ENCODE assay signal across 18 mouse cellular contexts in genomic region chr1:189764258-189764657, GRCm38 (mm10). TPM values are rescaled to one million over a fixed set of nuclear protein-coding genes. Genes with fewer than 3 reads are reported as not detected.
A peak's percentile ranks its signal among the peaks of the same experiment; 100 is the strongest.
DNase-seq lines count a peak whose midpoint lies in the region; ATAC-seq and TF ChIP-seq lines count a peak whose summit lies in the region.
"Had no signal": no experiment of that assay in that cellular context is flagged by ENCODE, and none has a peak within 500 bp of the region (broad histone marks: within the 10 kb centered on the region; RNA-seq: fewer than 3 reads in every experiment).

No protein-coding gene starts in this region.

- H3K4me2 ChIP-seq in kidney, postnatal 0 days (ENCODE audit: low read length) = no peak overlapping the region
- no peak overlapping the region for H3K4me2 ChIP-seq in CH12.LX (ENCODE audit: insufficient read depth, low read depth, poor library complexity, severe bottlenecking)
- H3K4me2 ChIP-seq: hindbrain, embryonic 15.5 days; kidney, embryonic 15.5 days; midbrain, embryonic 15.5 days had no signal

- H3K9me3 ChIP-seq in kidney, postnatal 0 days (replicated peaks; ENCODE audit: low read length) = no peaks in the 10 kb centered on the region
- H3K9me3 ChIP-seq in CH12.LX (replicated peaks; ENCODE audit: low read length) = no peaks in the 10 kb centered on the region
- H3K9me3 ChIP-seq: hindbrain, embryonic 15.5 days; kidney, embryonic 15.5 days; midbrain, embryonic 15.5 days had no signal

- no peak for TF ChIP-seq EP300 in CH12.LX (IDR thresholded peaks at IDR 0.05; ENCODE audit: low read length)

- H3K27me3 ChIP-seq in kidney, postnatal 0 days (ENCODE audit: insufficient read depth, low read length) = no peaks in the 10 kb centered on the region
- H3K27me3 ChIP-seq in CH12.LX (replicated peaks) = no peaks in the 10 kb centered on the region
- H3K27me3 ChIP-seq: hindbrain, embryonic 15.5 days; kidney, embryonic 15.5 days; midbrain, embryonic 15.5 days had no signal

- no peak for TF ChIP-seq CTCF in kidney, postnatal 0 days (IDR thresholded peaks at IDR 0.05; ENCODE audit: low read depth)
- TF ChIP-seq CTCF in CH12.LX (conservative IDR thresholded peaks at IDR 0.05 in 1 of 2, IDR thresholded peaks at IDR 0.05 in 1 of 2; ENCODE audit: low read depth in 2 of 2, low read length in 2 of 2) = no peak

- no peak for TF ChIP-seq RAD21 in CH12.LX (IDR thresholded peaks at IDR 0.05; ENCODE audit: low read depth, low read length)

- no peak for ATAC-seq in kidney, postnatal 0 days (replicated peaks; ENCODE audit: low FRiP score, low read depth)
- peak; percentile 51 for ATAC-seq in megakaryocyte progenitor cell, adult 5-6 weeks (replicated peaks; ENCODE audit: poor library complexity)
- no peak for ATAC-seq in activated CD4-positive, CD25-positive, alpha-beta regulatory T cell, adult 4 months
- ATAC-seq: forebrain, embryonic 16.5 days; midbrain, embryonic 15.5 days had no signal

- H3K9ac ChIP-seq in kidney, postnatal 0 days (ENCODE audit: low read depth, low read length) = no peak overlapping the region
- H3K9ac ChIP-seq in CH12.LX (ENCODE audit: insufficient read depth, low read depth) = no peak overlapping the region
- H3K9ac ChIP-seq: hindbrain, embryonic 15.5 days; kidney, embryonic 15.5 days; midbrain, embryonic 15.5 days had no signal

- TF ChIP-seq POLR2A in CH12.LX (IDR thresholded peaks at IDR 0.05; ENCODE audit: low read depth, low read length) = no peak

- dilution Hi-C loops in CH12.LX (cut with MboI; ENCODE audit: extremely low pct_ligation_motif_present, extremely low pct_unique_long_range_greater_than_20kb, low sequenced_read_pairs) = no loop called here

- no peak overlapping the region for H3K4me3 ChIP-seq in kidney, postnatal 0 days (replicated peaks; ENCODE audit: low read depth, low read length)
- H3K4me3 ChIP-seq in CH12.LX (replicated peaks in 1 of 3; ENCODE audit: low read depth in 2 of 3, low read length in 2 of 3, poor library complexity in 1 of 3) = no peak overlapping the region
- H3K4me3 ChIP-seq: heart, adult 2 months; hindbrain, embryonic 15.5 days; kidney, embryonic 15.5 days; midbrain, embryonic 15.5 days had no signal

- no peaks in the 10 kb centered on the region for H3K36me3 ChIP-seq in kidney, postnatal 0 days (ENCODE audit: insufficient read depth, low read length)
- no peaks in the 10 kb centered on the region for H3K36me3 ChIP-seq in CH12.LX (replicated peaks in 1 of 2; ENCODE audit: control insufficient read depth in 1 of 2, insufficient read depth in 1 of 2, low read length in 1 of 2)
- H3K36me3 ChIP-seq: hindbrain, embryonic 15.5 days; kidney, embryonic 15.5 days; midbrain, embryonic 15.5 days had no signal

- peaks cover 18% of the 10 kb centered on the region for H3K4me1 ChIP-seq in kidney, postnatal 0 days (replicated peaks; ENCODE audit: insufficient read depth, low read length)
- peaks cover 2 to 28% of the 10 kb centered on the region in 2 experiments; a peak in 2 of 4 replicates for H3K4me1 ChIP-seq in CH12.LX (ENCODE audit: control insufficient read depth in 1 of 2, insufficient read depth in 2 of 2)
- H3K4me1 ChIP-seq: hindbrain, embryonic 15.5 days; midbrain, embryonic 15.5 days had no signal

- no peaks in the 10 kb centered on the region for H3K79me2 ChIP-seq in CH12.LX (replicated peaks; ENCODE audit: control insufficient read depth, extremely low read depth, insufficient read depth, poor library complexity, severe bottlenecking)

- peak; percentile 49 for DNase-seq in kidney, postnatal 0 days (ENCODE audit: low spot score)
- DNase-seq in kidney, adult 18-20 months = no peak
- peak; percentile 31 for DNase-seq in A20 (ENCODE audit: low read depth, low spot score)
- peak; percentile 8 for DNase-seq in CH12.LX (ENCODE audit: extremely low read depth)
- no peak for DNase-seq in spleen, postnatal 10 days (ENCODE audit: low spot score in 2 of 2)
- DNase-seq: adrenal gland, postnatal 14 days; cerebellum, adult 9-10 months; embryo, embryonic 11 days; heart, adult 2 months; liver; right cerebral cortex, postnatal 4 days; thymus, postnatal 25 days had no signal

- in situ Hi-C loops in CH12.LX (cut with MboI; ENCODE audit: low pct_ligation_motif_present, low pct_unique_long_range_greater_than_20kb, low sequenced_read_pairs) = no loop called here

- 59% methylated on average over 5 of the region's 5 CpGs for WGBS in kidney, postnatal 0 days

- peak overlapping the region; percentile 50; the same call in 1 of the 2 replicates for H3K27ac ChIP-seq in kidney, postnatal 0 days
- no peak overlapping the region for H3K27ac ChIP-seq in CH12.LX (ENCODE audit: insufficient read depth, low read depth)
- H3K27ac ChIP-seq: heart, adult 2 months; hindbrain, embryonic 15.5 days; kidney, embryonic 15.5 days; midbrain, embryonic 15.5 days had no signal

TF ChIP-seq in CH12.LX, 34 proteins besides CTCF, POLR2A, EP300 and RAD21:
- no peak for TF ChIP-seq BHLHE40 (IDR thresholded peaks at IDR 0.05; ENCODE audit: low read depth, low read length)
- no peak for TF ChIP-seq E2F4 (IDR thresholded peaks at IDR 0.05; ENCODE audit: insufficient replicate concordance, low read depth, low read length)
- TF ChIP-seq USF1 (IDR thresholded peaks at IDR 0.05; ENCODE audit: low read depth, low read length) = no peak
- no peak for TF ChIP-seq ZKSCAN1 (IDR thresholded peaks at IDR 0.05; ENCODE audit: borderline replicate concordance, low read depth, low read length)
- TF ChIP-seq KAT2A (IDR thresholded peaks at IDR 0.05; ENCODE audit: insufficient replicate concordance, low read length) = no peak
- TF ChIP-seq UBTF (IDR thresholded peaks at IDR 0.05; ENCODE audit: low read depth, low read length) = no peak
- TF ChIP-seq MAX (IDR thresholded peaks at IDR 0.05; ENCODE audit: low read length) = no peak
- no peak for TF ChIP-seq MAZ (IDR thresholded peaks at IDR 0.05; ENCODE audit: low read depth, low read length)
- no peak for TF ChIP-seq NRF1 (IDR thresholded peaks at IDR 0.05; ENCODE audit: low read depth, low read length)
- no peak for TF ChIP-seq NELFE (IDR thresholded peaks at IDR 0.05; ENCODE audit: low read depth, low read length)
- no peak for TF ChIP-seq RCOR1 (conservative IDR thresholded peaks at IDR 0.05; ENCODE audit: low read depth, low read length)
- TF ChIP-seq ZC3H11A (IDR thresholded peaks at IDR 0.05; ENCODE audit: low read depth, low read length) = no peak
- no peak for TF ChIP-seq HCFC1 (IDR thresholded peaks at IDR 0.05; ENCODE audit: low read depth, low read length)
- no peak for TF ChIP-seq TBP (conservative IDR thresholded peaks at IDR 0.05; ENCODE audit: low read depth, low read length)
- TF ChIP-seq MEF2A (IDR thresholded peaks at IDR 0.05; ENCODE audit: borderline replicate concordance, low read depth, low read length) = no peak
- no peak for TF ChIP-seq MYC (IDR thresholded peaks at IDR 0.05; ENCODE audit: low read depth, low read length)
- no peak for TF ChIP-seq ETS1 (conservative IDR thresholded peaks at IDR 0.05; ENCODE audit: low read depth, low read length)
- TF ChIP-seq SIN3A (IDR thresholded peaks at IDR 0.05; ENCODE audit: low read length) = no peak
- no peak for TF ChIP-seq TCF12 (IDR thresholded peaks at IDR 0.05; ENCODE audit: low read depth, low read length)
- no peak for TF ChIP-seq MXI1 (IDR thresholded peaks at IDR 0.05; ENCODE audit: low read depth, low read length)

RNA-seq across cellular contexts. Expression of gene Ptpn14, which starts 36.2 kb away (rescaled TPM):
- 11.1 and 11.6 TPM in 2 replicates for polyA plus RNA-seq in kidney, postnatal 0 days (2015; fragmentation: Nextera tagmentation; extraction: Ambion mirVana)
- under 0.01 and 0.04 TPM in 2 replicates for total RNA-seq in CH12.LX (2012; rRNA removed)
- total RNA-seq in CH12.LX (2014; rRNA removed) = not detected in 2 replicates
- polyA plus RNA-seq in CH12.LX (2012; ENCODE audit: insufficient read length, low read depth) = 0.10 and 0.37 TPM in 2 replicates
- total RNA-seq in megakaryocyte progenitor cell, adult 5-6 weeks (2015) = 0.39 and 1.1 TPM in 2 replicates
- total RNA-seq in megakaryocyte progenitor cell, adult 5-6 weeks (2017) = 0.37 and 0.64 TPM in 2 replicates
- under 1 TPM in 1 of 2 experiments, not detected in 1; 0.20 TPM for polyA plus RNA-seq in activated CD4-positive, CD25-positive, alpha-beta regulatory T cell, adult 4 months (2017; shearing (Covaris generic))

Comparison
In these comparisons a context has a peak if more than half of its experiments do, and no peak if none do; other contexts are left out.
1. DNase-seq: peak in kidney, postnatal 0 days (single experiment), A20 (single experiment) and CH12.LX (single experiment); none in kidney, adult 18-20 months (single experiment) and spleen, postnatal 10 days (0 of 2).